Mouse (Mus musculus): ENCODE results near the gene Myh2. TPM values are rescaled to one million over a fixed set of nuclear protein-coding genes. Genes with fewer than 3 reads are reported as not detected.

The Myh2 gene
- polyA plus RNA-seq, 1 experiment from 2014 or later = 0.44 TPM

DNA sequence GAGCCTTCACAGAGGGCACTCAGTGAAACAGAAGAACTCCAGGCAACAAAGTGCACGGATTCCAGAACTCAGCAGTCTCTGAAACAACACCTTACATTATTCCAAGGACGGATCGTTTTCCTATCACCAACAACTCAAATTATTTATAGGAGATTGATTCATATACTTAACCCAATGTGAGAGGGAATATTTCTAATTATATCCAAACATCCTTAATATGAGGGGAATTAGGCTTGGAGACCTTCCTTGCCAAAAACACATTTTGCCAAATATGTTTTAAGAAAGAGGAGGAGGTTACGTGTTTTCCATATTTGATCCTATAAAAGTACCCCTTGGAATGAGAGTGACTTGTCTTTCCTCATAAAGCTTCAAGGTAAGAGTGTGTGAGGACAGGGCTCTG is 28.9 kb downstream of the Myh2 start, which contains the start of gene Myh1:
Gene Myh1, plus strand, starts transcription at position 301 of the 400 bp plus-strand sequence.
- Histone ChIP-seq H3K27me3 (no peaks in the 10 kb centered on the region), H3K4me1 (no peaks in the 10 kb centered on the region), H3K27ac (replicated peaks) (no peak within 1 kb of the TSS), H3K9me3 (replicated peaks) (no peaks in the 10 kb centered on the region), H3K4me3 (replicated peaks) (no peak within 1 kb of the TSS), H3K36me3 (no peaks in the 10 kb centered on the region), H3K4me2 (replicated peaks) (no peak within 1 kb of the TSS), H3K9ac (no peak within 1 kb of the TSS)
- WGBS = 62% methylated on average over 4 of the region's 4 CpGs
- ATAC-seq (ENCODE audit: insufficient number of reproducible peaks, low FRiP score, low TSS enrichment, low read depth) = no peak

DNA sequence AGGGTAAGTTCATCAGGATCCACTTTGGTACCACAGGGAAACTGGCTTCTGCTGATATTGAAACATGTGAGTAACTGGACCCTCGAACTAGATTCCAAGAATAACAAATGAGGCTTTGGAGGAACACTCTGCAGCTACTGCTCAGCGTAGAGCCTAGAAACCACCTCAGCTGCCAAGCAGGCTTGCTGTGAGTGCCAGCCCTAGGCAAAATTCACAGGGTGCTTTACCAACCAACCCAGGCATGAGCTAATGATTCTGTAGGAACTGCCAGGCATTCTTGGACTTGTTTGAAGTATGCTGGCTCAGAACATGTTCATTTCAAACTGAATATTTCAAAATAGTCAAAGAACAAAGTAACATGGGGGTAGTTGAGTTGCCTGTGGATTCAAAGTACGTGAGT is 33.9 kb downstream of the Myh2 start:
- Histone ChIP-seq H3K4me2 (replicated peaks) (no peak overlapping the region), H3K4me1 (no peaks in the 10 kb centered on the region), H3K9me3 (replicated peaks) (no peaks in the 10 kb centered on the region), H3K27me3 (no peaks in the 10 kb centered on the region), H3K27ac (replicated peaks) (no peak overlapping the region), H3K36me3 (no peaks in the 10 kb centered on the region), H3K9ac (no peak overlapping the region), H3K4me3 (replicated peaks) (no peak overlapping the region)
- no peak for ATAC-seq (ENCODE audit: insufficient number of reproducible peaks, low FRiP score, low TSS enrichment, low read depth)
- WGBS = 59% methylated on average over 3 of the region's 3 CpGs

DNA sequence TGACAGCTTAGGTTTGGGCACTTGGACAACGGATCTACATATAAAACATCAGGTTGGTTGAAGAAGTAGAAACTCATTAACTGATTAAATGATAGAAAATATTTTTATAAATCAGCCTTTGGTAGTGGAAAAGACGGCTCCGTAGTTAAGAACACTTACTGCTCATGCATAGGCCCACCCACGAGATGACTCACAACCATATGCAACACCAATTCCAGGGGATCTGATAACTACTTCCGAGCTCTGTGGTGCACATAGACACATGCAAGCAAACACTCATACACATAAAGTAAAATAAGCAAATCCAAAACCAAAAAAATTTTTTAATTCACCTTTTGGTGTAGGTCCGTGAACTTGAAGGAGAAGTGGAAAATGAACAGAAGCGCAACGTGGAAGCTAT is 51.0 kb downstream of the Myh2 start:
- Histone ChIP-seq H3K27me3 (no peaks in the 10 kb centered on the region), H3K36me3 (no peaks in the 10 kb centered on the region), H3K4me3 (replicated peaks) (no peak overlapping the region), H3K27ac (replicated peaks) (no peak overlapping the region), H3K4me1 (no peaks in the 10 kb centered on the region), H3K4me2 (replicated peaks) (no peak overlapping the region), H3K9ac (no peak overlapping the region), H3K9me3 (replicated peaks) (no peaks in the 10 kb centered on the region)
- ATAC-seq (ENCODE audit: insufficient number of reproducible peaks, low FRiP score, low TSS enrichment, low read depth) = no peak
- 90% methylated on average over 8 of the region's 8 CpGs for WGBS

DNA sequence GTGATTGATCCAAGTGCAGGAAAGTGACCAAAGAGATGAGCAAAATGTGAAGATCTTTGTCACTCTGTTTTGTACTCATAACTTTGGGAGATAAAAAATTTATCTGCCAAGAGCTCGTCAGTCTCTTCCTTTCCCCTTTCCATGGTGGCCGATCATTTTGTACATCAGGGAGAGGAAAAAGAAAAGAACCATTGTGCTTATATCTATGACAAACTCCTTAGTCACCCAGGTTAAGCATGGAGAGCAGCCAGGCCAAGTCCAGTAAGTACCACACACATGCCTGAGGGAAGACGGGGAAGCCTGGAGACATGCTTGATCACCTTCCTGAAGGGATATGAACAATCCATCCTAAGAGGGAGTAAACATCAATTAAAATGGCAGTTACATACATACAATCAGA is 53.6 kb downstream of the Myh2 start:
- H3K4me2 ChIP-seq (replicated peaks) = no peak overlapping the region
- no peak overlapping the region for H3K4me3 ChIP-seq (replicated peaks)
- no peak for ATAC-seq (ENCODE audit: insufficient number of reproducible peaks, low FRiP score, low TSS enrichment, low read depth)
- no peak overlapping the region for H3K9ac ChIP-seq
- WGBS = 70% methylated on average over 3 of the region's 3 CpGs
- H3K4me1 ChIP-seq = no peaks in the 10 kb centered on the region
- H3K36me3 ChIP-seq = no peaks in the 10 kb centered on the region
- H3K27ac ChIP-seq (replicated peaks) = no peak overlapping the region
- no peaks in the 10 kb centered on the region for H3K27me3 ChIP-seq
- H3K9me3 ChIP-seq (replicated peaks) = no peaks in the 10 kb centered on the region

DNA sequence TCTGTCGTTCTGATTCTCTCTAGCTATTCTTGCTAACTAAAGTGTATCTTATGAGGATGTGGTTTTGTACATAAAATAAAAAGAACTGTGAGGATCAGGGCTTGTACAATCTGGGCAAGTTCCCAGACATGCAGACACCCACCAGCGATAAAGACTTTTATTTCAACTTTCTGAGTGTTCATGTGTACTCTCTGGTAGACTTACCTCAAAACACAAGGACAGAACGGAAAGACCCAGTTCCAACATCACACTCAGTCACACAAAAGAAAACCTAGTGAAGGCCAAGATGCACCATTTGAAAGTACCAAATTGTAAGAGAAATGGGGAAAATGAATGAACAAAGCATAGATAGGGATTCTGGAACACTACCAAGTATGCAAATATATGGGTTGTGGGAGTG is 57.9 kb downstream of the Myh2 start:
- no peaks in the 10 kb centered on the region for H3K27me3 ChIP-seq
- no peak for ATAC-seq (ENCODE audit: insufficient number of reproducible peaks, low FRiP score, low TSS enrichment, low read depth)

DNA sequence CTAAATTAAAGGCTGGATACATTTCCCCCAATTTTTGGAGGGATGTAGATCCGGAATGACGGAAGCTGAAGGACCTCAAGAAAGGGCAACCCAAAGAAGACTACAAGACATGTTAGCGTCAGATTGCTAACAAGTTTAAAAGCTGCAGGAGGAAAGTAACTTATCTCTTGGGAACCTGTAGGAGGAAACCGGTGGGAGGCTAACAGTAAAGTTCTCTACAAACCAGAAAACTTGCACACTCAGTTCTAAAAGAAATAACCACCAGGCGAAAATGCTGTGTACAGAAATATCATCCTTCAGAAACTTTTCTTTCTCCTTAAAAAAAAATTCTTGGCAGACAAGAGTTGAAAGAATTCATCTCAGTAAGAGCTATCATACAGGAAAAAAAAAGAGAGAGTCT is 58.3 kb downstream of the Myh2 start:
- Histone ChIP-seq H3K9me3 (replicated peaks) (no peaks in the 10 kb centered on the region), H3K9ac (no peak overlapping the region), H3K36me3 (no peaks in the 10 kb centered on the region), H3K4me3 (replicated peaks) (no peak overlapping the region), H3K27ac (replicated peaks) (no peak overlapping the region), H3K27me3 (no peaks in the 10 kb centered on the region), H3K4me2 (replicated peaks) (no peak overlapping the region), H3K4me1 (no peaks in the 10 kb centered on the region)
- 80% methylated on average over 5 of the region's 5 CpGs for WGBS
- no peak for ATAC-seq (ENCODE audit: insufficient number of reproducible peaks, low FRiP score, low TSS enrichment, low read depth)

More for the DNA sequence above, 57.9 kb downstream of the Myh2 start:
- WGBS = 81% methylated on average over 3 of the region's 3 CpGs
- H3K27ac ChIP-seq (replicated peaks) = no peak overlapping the region
- no peaks in the 10 kb centered on the region for H3K4me1 ChIP-seq
- H3K4me3 ChIP-seq (replicated peaks) = no peak overlapping the region
- H3K9ac ChIP-seq = no peak overlapping the region
- no peaks in the 10 kb centered on the region for H3K36me3 ChIP-seq
- H3K4me2 ChIP-seq (replicated peaks) = no peak overlapping the region
- H3K9me3 ChIP-seq (replicated peaks) = no peaks in the 10 kb centered on the region

DNA sequence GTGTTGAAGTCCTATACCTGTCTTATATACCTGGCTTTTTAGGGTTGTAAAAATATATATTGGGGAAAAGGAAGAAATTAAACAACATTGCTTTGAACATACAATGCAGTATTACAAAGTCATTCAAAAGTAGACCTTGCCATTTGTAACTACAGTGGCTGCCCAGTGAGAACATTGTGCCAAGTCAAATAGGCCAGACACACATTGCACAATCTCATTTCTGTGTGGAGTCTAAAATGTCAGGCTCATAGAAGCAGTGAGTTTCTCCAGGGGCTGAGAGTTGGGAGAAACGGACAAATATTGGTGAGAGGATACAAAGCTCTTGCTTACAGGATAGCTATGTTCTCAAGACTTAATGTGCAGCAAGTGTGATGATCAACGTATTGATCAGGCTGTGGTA is 59.1 kb downstream of the Myh2 start:
- no peak overlapping the region for H3K4me3 ChIP-seq (replicated peaks)
- no peak overlapping the region for H3K27ac ChIP-seq (replicated peaks)
- H3K27me3 ChIP-seq = no peaks in the 10 kb centered on the region
- no peak overlapping the region for H3K9ac ChIP-seq
- no peak for ATAC-seq (ENCODE audit: insufficient number of reproducible peaks, low FRiP score, low TSS enrichment, low read depth)
- WGBS = 74% methylated on average over 2 of the region's 2 CpGs
- no peak overlapping the region for H3K4me2 ChIP-seq (replicated peaks)
- H3K36me3 ChIP-seq = no peaks in the 10 kb centered on the region
- H3K4me1 ChIP-seq = no peaks in the 10 kb centered on the region
- H3K9me3 ChIP-seq (replicated peaks) = no peaks in the 10 kb centered on the region

DNA sequence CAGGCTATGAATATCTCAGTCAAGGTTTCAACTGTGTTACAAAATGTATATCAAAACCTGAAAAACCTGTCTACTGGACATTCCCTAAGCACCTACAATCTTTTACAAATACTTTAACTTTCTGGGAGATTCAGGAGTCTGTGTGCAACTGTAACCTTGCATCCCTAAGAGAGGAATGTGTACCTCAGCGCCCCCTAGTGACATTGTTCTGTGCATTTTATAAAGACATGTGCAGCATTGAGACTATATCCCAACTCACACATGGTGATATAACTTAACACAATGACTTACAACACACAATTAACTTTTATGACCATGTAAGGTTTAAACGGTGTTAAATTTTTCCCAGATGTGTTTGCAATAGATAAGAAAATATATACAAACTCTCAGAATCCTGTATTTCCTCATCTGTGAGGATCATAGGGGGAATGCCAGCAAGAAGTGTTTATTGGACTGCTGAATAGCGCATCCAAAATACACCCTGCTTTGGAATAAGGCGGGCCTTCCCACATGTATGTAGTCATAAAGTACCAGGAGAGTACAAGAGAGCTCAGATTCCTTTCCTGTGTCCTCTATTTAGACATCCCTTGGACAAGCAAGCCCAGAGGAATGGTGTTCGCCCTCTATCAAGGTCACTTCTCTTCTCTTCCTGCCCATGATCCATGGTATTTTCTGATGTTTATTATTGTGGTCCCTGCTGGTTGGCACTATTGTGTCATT is 65.0 kb downstream of the Myh2 start:
- 67% methylated on average over 5 of the region's 5 CpGs for WGBS

DNA sequence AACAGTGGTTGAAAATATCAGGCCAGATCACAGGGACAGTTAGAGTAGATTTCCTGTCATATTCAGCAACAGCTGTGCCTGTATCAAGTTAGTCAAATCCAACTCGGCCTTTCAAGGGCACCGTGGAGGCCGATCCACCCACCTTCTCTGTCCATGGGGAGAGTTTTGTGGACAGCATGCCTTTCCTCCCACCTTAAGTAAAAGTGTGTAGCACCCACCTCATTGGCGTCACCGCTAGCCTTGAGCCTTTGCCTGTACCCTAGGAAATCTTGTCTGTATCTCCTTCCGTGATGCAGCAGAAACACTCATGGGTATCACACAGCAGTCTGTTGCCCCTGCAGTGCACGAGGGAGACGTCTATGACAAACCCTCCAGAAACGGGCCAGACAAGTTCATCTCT is 66.0 kb downstream of the Myh2 start:
- 74% methylated on average over 9 of the region's 9 CpGs for whole genome bisulfite sequencing

More for the DNA sequence above, 65.0 kb downstream of the Myh2 start:
- H3K9me3 ChIP-seq (replicated peaks) = no peaks in the 10 kb centered on the region
- H3K27me3 ChIP-seq = no peaks in the 10 kb centered on the region
- H3K36me3 ChIP-seq = no peaks in the 10 kb centered on the region
- H3K4me1 ChIP-seq = no peaks in the 10 kb centered on the region
- no peak for ATAC-seq (ENCODE audit: insufficient number of reproducible peaks, low FRiP score, low TSS enrichment, low read depth)
- no peak overlapping the region for H3K9ac ChIP-seq
- H3K4me3 ChIP-seq (replicated peaks) = no peak overlapping the region
- H3K27ac ChIP-seq (replicated peaks) = no peak overlapping the region
- H3K4me2 ChIP-seq (replicated peaks) = no peak overlapping the region

DNA sequence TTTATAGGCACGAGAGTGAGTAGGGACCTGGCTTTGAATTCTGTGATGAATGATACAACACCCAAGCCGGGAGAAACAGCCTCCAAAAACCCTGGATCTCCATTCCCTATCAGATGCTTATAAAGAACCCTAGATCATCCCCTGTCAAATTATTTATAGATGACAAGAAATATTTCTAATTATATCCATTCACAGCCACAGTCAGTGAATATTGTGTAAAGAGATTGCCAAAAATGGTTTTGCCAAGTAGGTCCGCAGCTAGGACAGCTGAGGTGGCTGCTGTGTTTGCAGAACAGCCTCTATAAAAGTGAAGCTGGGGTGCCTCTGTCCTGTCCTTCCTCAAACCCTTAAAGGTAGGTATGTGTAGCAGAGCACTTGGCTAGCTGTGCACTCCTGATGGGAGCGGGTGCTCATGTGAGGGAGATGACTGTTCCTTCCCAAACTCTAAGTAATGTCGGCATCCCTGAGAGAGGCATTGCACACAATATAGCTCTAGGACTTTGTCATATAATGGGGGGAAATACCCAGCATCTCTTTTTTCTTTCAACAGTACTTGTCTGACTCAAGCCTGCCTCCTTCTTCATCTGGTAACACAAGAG is 66.8 kb downstream of the Myh2 start, which contains the start of gene Myh4:
Gene Myh4, plus strand, starts transcription at position 549 of the 599 bp plus-strand sequence.
- Histone ChIP-seq H3K4me3 (replicated peaks) (no peak within 1 kb of the TSS), H3K36me3 (no peaks in the 10 kb centered on the region), H3K4me1 (no peaks in the 10 kb centered on the region), H3K27me3 (no peaks in the 10 kb centered on the region), H3K27ac (replicated peaks) (no peak within 1 kb of the TSS), H3K9ac (no peak within 1 kb of the TSS), H3K9me3 (replicated peaks) (no peaks in the 10 kb centered on the region), H3K4me2 (replicated peaks) (no peak within 1 kb of the TSS)
- ATAC-seq (ENCODE audit: insufficient number of reproducible peaks, low FRiP score, low TSS enrichment, low read depth) = no peak
- 81% methylated on average over 5 of the region's 5 CpGs for WGBS

More for the DNA sequence above, 66.0 kb downstream of the Myh2 start:
- Histone ChIP-seq H3K9me3 (replicated peaks) (no peaks in the 10 kb centered on the region), H3K27ac (replicated peaks) (no peak overlapping the region), H3K27me3 (no peaks in the 10 kb centered on the region), H3K36me3 (no peaks in the 10 kb centered on the region), H3K4me3 (replicated peaks) (no peak overlapping the region), H3K4me1 (no peaks in the 10 kb centered on the region), H3K9ac (no peak overlapping the region), H3K4me2 (replicated peaks) (no peak overlapping the region)
- ATAC-seq (ENCODE audit: insufficient number of reproducible peaks, low FRiP score, low TSS enrichment, low read depth) = no peak

DNA sequence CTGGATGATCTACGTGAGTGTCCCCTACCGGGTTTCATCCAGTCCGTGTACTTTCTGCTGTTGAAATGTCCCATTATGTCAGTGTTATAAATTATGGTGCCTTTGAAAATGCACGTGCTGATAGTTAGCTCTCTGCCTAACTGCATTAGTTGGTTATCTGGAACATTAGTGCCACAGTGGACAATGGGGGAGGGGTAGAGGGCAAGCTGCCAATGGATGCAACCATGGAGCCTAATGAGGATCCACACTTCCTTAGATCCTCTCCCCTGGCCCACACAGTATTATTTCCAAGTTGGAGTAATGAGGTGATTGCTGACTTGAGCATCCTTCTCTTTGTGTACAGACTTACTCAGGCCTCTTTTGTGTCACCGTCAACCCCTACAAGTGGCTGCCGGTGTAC is 70.2 kb downstream of the Myh2 start:
- Histone ChIP-seq H3K9me3 (replicated peaks) (no peaks in the 10 kb centered on the region), H3K4me3 (replicated peaks) (no peak overlapping the region), H3K4me1 (no peaks in the 10 kb centered on the region), H3K36me3 (no peaks in the 10 kb centered on the region), H3K9ac (no peak overlapping the region), H3K4me2 (replicated peaks) (no peak overlapping the region), H3K27ac (replicated peaks) (no peak overlapping the region), H3K27me3 (no peaks in the 10 kb centered on the region)
- no peak for ATAC-seq (ENCODE audit: insufficient number of reproducible peaks, low FRiP score, low TSS enrichment, low read depth)
- WGBS = 92% methylated on average over 6 of the region's 6 CpGs
